Mouse (Mus musculus): ENCODE results near the gene Ldha.
"Not testable (repeated sequence)": the region's sequence is repeated elsewhere in the genome, so short reads cannot be mapped to it uniquely, and the experiment has no call there.

The Ldha gene

GRCm38 (mm10) chr7:46881941-46882340 lies 40.7 kb downstream of the Ldha start:
- not testable (repeated sequence) for DNase-seq

- no peak for DNase-seq
Observed at GRCm38 (mm10) chr7:46883304-46883703, 42.0 kb downstream of the Ldha start.

- DNase-seq, result no peak
Observed at GRCm38 (mm10) chr7:46895511-46895910, 54.2 kb downstream of the Ldha start.

- no peak for DNase-seq
Observed at GRCm38 (mm10) chr7:46899343-46899742, 58.1 kb downstream of the Ldha start.

Measured in layer of hippocampus, adult 9-11 months (tissue).